Mouse (Mus musculus): ENCODE measurements around the gene Abhd15. TPM values are rescaled to one million over a fixed set of nuclear protein-coding genes. Genes with fewer than 3 reads are reported as not detected.
"Not testable (repeated sequence)": the region's sequence is repeated elsewhere in the genome, so short reads cannot be mapped to it uniquely, and the experiment has no call there.

The Abhd15 gene
- total RNA-seq, 1 experiment from 2014 or later: 12.3 TPM

DNA sequence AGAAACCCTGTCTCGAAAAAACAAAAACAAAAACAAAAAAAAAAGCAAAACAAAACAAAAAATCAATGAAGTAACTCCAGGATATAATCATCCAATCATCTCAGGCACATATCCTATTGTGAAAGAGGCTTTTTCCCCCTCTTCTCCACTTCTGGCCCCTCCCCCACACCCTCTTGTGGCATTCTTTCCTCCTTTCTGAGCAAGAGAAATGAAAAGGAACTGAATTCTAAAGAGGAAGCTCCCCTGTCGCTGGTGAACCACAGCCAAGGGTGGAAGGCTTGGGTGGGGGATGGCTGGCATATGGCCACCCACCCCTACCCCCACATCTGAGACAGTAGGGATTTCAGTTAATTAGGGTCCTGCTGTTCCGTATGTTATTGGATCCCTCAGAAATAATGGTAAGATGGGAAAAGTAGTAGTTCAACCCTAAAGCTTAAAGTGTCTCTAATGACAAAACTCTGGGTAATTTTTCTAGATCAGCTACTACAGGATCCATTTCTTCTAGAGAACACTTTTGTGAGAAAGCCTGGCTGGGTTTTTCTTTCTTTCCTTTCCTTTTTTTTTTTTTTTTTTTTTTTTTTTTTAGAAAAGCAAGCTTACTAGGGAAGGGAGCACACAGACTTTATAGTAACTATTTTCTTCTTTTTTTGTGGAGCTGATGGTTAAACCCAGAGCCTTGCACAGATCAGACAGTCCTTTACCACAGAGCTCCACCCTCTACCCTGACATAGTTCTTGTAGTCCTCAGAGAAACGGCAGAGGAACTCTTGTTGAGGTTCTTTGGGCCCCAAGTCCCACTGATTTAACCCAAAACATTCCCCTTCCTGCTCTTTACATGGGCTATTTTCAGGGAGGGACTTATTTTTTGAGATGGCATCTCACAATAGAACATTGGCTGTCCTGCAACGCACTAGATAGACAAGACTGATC is 5.9 kb downstream of the Abhd15 start:
- ATAC-seq (replicated peaks in 1 of 2; ENCODE audit: insufficient read depth in 1 of 2, low FRiP score in 2 of 2, low TSS enrichment in 1 of 2, low read depth in 1 of 2, poor library complexity in 2 of 2, severe bottlenecking in 2 of 2): peak in 1 of 2 experiments; percentile 36; a peak in 1 of 4 replicates

DNA sequence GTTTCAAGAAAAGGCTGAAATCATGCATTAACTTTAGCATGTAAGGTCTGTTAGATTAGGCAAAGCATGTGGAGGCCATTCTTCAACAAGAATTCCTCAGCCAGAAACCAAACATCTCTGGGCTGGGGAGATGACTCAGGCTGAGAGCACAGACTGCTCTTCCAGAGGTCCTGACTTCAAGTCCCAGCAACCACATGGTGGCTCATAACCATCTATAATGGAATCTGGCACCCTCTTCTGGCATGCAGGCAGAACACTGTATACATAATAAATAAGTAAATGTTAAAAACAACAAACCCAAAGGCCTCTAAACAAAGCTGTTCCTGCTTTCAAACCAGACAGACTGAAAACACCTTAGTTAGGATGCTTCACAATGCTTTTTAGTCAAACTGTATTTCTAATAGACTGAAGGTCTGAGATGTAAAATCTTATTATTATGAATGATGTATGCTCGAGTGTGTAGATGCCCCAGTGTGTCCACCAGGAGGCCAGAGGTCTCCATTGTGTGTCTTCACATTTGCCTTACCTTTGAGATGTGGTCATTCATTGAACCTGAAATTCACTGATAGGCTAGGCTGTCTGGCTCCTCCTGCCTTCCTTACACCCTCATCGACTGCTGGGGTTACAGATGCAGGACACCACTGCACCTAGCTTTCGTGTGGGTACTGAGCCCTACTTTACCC is 11.0 kb downstream of the Abhd15 start:
- ATAC-seq (replicated peaks in 1 of 2; ENCODE audit: insufficient read depth in 1 of 2, low FRiP score in 2 of 2, low TSS enrichment in 1 of 2, low read depth in 1 of 2, poor library complexity in 2 of 2, severe bottlenecking in 2 of 2): no peak

DNA sequence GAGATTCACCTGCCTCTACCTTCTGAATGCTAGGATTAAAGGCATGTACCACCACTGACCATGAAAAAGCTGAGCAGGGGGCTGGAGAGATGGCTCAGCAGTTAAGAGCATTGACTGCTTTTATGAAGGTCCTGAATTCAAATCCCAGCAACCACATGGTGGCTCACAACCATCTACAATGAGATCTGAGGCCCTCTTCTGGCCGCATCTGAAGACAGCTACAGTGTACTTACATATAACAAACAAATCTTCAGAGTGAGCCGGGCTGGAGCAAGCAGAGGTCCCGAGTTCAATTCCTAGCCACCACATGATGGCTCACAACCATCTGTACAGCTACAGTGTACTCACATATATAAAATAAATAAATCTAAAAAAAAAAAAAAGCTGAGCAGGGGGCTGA is 13.5 kb downstream of the Abhd15 start:
- ATAC-seq (replicated peaks in 1 of 2; ENCODE audit: insufficient read depth in 1 of 2, low FRiP score in 2 of 2, low TSS enrichment in 1 of 2, low read depth in 1 of 2, poor library complexity in 2 of 2, severe bottlenecking in 2 of 2): not testable (repeated sequence)

DNA sequence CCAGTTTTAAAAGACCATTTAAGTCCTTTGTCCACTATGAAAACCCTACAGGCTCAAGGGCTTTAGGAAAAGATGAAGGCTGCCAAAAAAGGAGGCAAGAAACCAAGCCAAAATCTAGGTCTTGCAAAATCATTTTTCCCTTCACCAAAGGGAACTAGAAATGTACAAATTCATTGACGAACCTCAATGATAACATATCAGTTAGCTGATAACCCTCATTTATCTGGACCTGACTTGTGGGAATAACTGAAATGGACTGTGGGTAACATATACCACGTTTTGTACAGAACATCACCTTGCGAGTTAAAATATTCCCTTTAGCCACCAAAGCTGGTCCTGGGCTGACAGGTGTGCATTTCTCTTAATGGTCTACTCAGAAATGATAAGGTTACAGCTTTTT is 14.7 kb downstream of the Abhd15 start:
- no peak for ATAC-seq (replicated peaks in 1 of 2; ENCODE audit: insufficient read depth in 1 of 2, low FRiP score in 2 of 2, low TSS enrichment in 1 of 2, low read depth in 1 of 2, poor library complexity in 2 of 2, severe bottlenecking in 2 of 2)

DNA sequence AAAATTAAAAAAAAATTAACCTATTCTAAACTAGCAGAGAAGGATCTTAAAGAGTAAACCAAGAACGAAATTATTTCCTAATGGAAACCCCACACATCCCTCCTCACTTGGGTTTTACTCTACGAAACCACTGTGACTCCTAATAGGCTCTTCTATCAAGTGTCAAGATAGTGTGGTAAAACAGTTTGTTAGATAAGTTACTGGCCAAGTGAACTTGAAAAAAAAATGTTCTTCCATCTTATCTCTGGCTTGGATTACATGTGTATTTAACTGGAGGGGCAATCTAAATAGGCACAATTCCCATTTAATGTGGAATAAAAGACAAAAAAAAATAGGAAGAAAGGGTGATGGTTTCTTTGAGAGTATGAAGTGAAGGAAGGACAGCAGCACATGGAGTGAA is 15.9 kb downstream of the Abhd15 start:
- ATAC-seq (replicated peaks in 1 of 2; ENCODE audit: insufficient read depth in 1 of 2, low FRiP score in 2 of 2, low TSS enrichment in 1 of 2, low read depth in 1 of 2, poor library complexity in 2 of 2, severe bottlenecking in 2 of 2): no peak

DNA sequence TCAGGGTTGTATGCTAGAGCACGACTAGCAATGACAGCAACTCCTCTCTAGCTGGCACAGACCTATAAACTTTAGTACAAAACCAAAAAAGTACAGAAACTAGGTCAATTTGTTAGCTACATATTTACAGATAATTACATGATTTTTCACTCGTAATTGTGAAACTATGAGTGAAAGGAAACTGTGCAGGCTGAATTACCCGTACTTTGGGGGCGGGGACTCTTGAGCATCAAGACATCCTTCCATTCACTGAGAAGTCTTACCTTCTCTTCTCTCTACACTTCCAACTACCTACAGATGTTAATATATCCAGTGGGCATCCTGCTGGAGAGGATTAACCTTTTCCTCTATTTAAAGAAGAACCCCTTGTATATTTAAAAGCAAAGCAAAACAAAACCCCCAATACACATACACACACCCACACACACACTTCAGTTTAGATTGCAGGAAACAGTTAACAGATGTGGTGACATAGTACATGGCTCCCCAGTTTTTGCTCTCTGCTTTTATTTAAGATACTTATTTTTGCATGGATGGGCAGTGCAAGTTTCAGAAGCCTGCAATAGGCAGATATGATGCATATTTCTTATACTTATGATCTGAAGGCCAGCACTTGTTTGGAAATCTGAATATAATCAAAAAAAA is 17.4 kb downstream of the Abhd15 start:
- no peak for ATAC-seq (replicated peaks in 1 of 2; ENCODE audit: insufficient read depth in 1 of 2, low FRiP score in 2 of 2, low TSS enrichment in 1 of 2, low read depth in 1 of 2, poor library complexity in 2 of 2, severe bottlenecking in 2 of 2)

DNA sequence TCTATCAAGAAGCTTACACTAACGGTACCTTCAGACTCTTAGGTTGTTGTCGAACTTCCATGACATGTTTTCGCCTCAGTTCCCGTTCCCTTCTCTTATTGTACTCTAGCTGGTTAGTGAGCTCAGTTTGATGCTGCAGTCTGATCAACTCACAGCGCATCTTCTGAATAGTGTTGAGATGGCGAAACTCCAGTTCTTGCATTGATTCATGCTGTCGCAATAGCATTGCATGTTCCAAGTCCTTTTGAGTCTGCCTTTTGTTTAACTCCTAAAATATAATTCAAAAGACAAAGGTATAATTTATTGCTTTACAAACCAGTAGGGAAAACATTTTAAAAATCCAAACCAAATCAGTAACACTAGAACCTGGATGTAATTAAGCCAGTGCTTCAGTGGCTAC is 30.3 kb downstream of the Abhd15 start:
- no peak for ATAC-seq (replicated peaks in 1 of 2; ENCODE audit: insufficient read depth in 1 of 2, low FRiP score in 2 of 2, low TSS enrichment in 1 of 2, low read depth in 1 of 2, poor library complexity in 2 of 2, severe bottlenecking in 2 of 2)

DNA sequence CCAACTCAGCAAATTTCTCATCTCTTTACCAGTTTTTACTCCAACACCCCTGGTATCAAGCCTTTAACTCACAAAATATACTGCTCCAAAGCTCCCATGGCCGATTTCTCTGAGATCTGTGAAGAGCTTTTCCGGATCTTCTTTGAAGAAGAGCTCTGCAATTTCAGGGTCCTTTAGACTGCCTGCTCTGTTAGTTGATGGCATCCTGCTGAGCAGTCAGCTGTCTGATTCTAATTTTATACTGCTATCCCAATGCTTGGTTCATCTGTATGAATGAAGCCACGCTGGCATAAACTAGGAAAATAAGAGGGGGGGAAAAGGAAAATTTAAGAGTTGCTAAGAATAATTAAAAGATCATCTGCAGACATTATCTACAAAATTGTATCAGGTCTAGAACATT is 70.3 kb downstream of the Abhd15 start:
- no peak for ATAC-seq (replicated peaks in 1 of 2; ENCODE audit: insufficient read depth in 1 of 2, low FRiP score in 2 of 2, low TSS enrichment in 1 of 2, low read depth in 1 of 2, poor library complexity in 2 of 2, severe bottlenecking in 2 of 2)

Other genes with a start within 250 kb of the Abhd15 start
- not detected in 2 replicates for gene Coro6, start 52.7 kb upstream of the Abhd15 start, total RNA-seq (2017)
- 8.1 and 13.2 TPM in 2 replicates for gene Ankrd13b, start 25.4 kb upstream of the Abhd15 start, total RNA-seq (2017)
- gene Git1, start 21.6 kb upstream of the Abhd15 start, total RNA-seq (2017): 22.1 and 24.1 TPM in 2 replicates
- 5.0 and 5.4 TPM in 2 replicates for gene Trp53i13, start 859 bp downstream of the Abhd15 start, total RNA-seq (2017)
- 0.55 and 2.4 TPM in 2 replicates for gene Gm10392, start 4.1 kb downstream of the Abhd15 start, total RNA-seq (2017)
- gene Taok1, start 92.7 kb downstream of the Abhd15 start, total RNA-seq (2017): 56.6 and 65.5 TPM in 2 replicates
- gene Nufip2, start 171.0 kb downstream of the Abhd15 start, total RNA-seq (2017): 104 and 109 TPM in 2 replicates
- not detected in 2 replicates for gene Cryba1, start 210.2 kb downstream of the Abhd15 start, total RNA-seq (2017)
- 97.7 and 133 TPM in 2 replicates for gene Myo18a, start 248.1 kb downstream of the Abhd15 start, total RNA-seq (2017)